Mouse (Mus musculus) limb, embryonic 10.5 days (tissue): ENCODE results near the gene Mmp24. TPM values are rescaled to one million over a fixed set of nuclear protein-coding genes. Genes with fewer than 3 reads are reported as not detected.
"Not testable (repeated sequence)": the region's sequence is repeated elsewhere in the genome, so short reads cannot be mapped to it uniquely, and the experiment has no call there.

Experiments used
- DNase-seq: peaks from one replicate; pipeline ENCODE4 v3.0.0-alpha.2; 2017; ENCODE audit warnings: low spot score
- H3K27ac ChIP-seq: fragments of 300-500 bp; sonication (generic); 2 replicates; pipeline ENCODE4 v1.5.1; 2016; ENCODE audit warnings: mild to moderate bottlenecking
- H3K27me3 ChIP-seq: fragments of 300-500 bp; sonication (generic); 2 replicates; pipeline ENCODE4 v1.6.1; 2016; ENCODE audit warnings: low read depth, mild to moderate bottlenecking; ENCODE audit not compliant: poor library complexity, severe bottlenecking
- H3K36me3 ChIP-seq: fragments of 300-500 bp; sonication (generic); 2 replicates; pipeline ENCODE4 v1.6.1; 2016; ENCODE audit warnings: mild to moderate bottlenecking, moderate library complexity
- H3K4me1 ChIP-seq: fragments of 300-500 bp; sonication (generic); 2 replicates; pipeline ENCODE4 v1.6.1; 2016
- H3K4me3 ChIP-seq: fragments of 300-500 bp; sonication (generic); 2 replicates; pipeline ENCODE4 v1.5.1; 2016; ENCODE audit warnings: mild to moderate bottlenecking, moderate library complexity
- H3K9me3 ChIP-seq: fragments of 300-500 bp; sonication (generic); replicated peaks from 2 replicates; pipeline ENCODE4 v1.6.1; 2016; ENCODE audit warnings: mild to moderate bottlenecking
- whole genome bisulfite sequencing: fragments of 180-500 bp; shearing (Covaris S2); methylation state at CpG from one replicate; pipeline ENCODE4 v1.1.7; 2016; 5-methylcytosine and 5-hydroxymethylcytosine counted together
- polyA plus RNA-seq: library from polyadenylated mRNA; unstranded; fragments of >200 nt; fragmentation: Nextera tagmentation; extraction: Ambion mirVana; gene quantifications from 2 replicates; pipeline ENCODE4 v1.2.1, GENCODE M21; 2016

The Mmp24 gene
- polyA plus RNA-seq, 1 experiment from 2014 or later: 0.05 TPM

DNA sequence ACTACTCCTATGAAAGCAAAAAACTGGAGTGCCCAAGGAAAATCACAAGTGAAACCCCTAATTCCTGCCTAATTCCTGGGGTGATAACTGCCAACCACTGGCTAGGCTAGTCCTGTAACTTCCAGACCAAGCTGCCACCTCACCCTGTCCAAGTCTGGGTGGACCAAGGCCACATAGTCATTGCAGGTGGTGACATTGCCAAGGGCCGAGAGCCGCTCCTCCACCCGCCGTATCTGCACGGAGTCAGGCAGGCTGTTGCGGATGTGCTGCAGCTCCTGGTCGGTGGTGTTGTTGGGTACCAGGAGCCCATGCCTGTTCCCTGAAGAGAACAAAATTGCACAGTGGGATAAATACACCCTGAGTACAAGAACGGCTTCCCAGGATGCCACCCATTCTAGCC is 48.6 kb downstream of the Mmp24 start:
- Histone ChIP-seq H3K4me1 (peaks cover 31% of the 10 kb centered on the region), H3K27me3 (no peaks in the 10 kb centered on the region), H3K4me3 (no peak overlapping the region), H3K36me3 (peaks cover 50% of the 10 kb centered on the region), H3K27ac (no peak overlapping the region), H3K9me3 (no peaks in the 10 kb centered on the region)
- 96% methylated on average over 8 of the region's 8 CpGs for WGBS
- DNase-seq: no peak

- 2% methylated on average over 52 of the region's 52 CpGs for WGBS
- Histone ChIP-seq H3K9me3 (no peaks in the 10 kb centered on the region), H3K27ac (peak overlapping the region; percentile 86), H3K36me3 (peaks cover 30% of the 10 kb centered on the region), H3K4me3 (peak overlapping the region; percentile 75), H3K4me1 (peaks cover 19% of the 10 kb centered on the region), H3K27me3 (no peaks in the 10 kb centered on the region)
- DNase-seq: peak; percentile 38
These were observed 50.9 kb downstream of the Mmp24 start for GRCm38 (mm10) chr2:155825904-155826629.

DNA sequence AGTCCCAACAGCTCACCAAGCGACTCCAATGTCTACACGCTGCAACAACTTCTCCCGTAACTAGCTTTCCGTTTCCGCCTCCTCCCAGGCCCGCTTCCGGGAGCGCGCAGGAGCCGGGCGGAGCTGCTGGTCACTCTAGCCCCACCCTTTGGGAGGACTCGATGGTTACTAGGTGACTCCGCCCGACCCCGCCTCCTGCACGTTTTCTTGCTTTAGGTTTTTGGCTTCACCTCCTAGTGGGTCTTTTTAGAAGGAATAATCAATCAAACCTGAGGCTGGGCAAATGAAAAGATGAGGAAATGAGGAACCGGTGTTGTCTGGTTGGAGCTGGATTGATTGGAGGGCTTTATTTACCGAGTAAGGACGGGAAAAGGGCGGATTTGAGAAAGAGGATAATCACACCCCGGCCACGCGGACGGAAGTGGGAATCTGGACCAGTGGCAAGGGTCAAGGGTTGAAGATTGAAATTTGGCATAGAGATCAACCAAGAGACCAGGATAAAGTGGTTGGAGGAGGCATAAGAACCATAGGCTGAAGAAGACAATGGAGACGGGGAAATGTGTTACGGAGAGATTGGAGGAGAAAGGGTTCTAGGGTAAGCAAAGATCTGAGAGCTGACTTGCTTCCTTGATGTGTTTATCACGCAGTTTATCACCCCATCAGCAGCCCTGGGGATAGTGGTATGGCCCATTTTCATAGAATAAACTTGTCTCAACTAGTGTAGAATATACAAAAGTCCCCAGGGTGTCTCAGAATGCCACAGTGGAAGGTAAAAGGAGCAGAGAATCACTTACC is 51.7 kb downstream of the Mmp24 start, which contains the start of gene Eif6:
Gene Eif6 (minus strand): TSS at position 296 of the 795 bp plus-strand sequence.
- 5% methylated on average over 27 of the region's 27 CpGs for WGBS
- Histone ChIP-seq H3K36me3 (peaks cover 24% of the 10 kb centered on the region), H3K4me1 (peaks cover 19% of the 10 kb centered on the region), H3K9me3 (no peaks in the 10 kb centered on the region), H3K27ac (peak within 1 kb of the TSS; percentile 86), H3K4me3 (peak within 1 kb of the TSS; percentile 75), H3K27me3 (no peaks in the 10 kb centered on the region)
- peak; percentile 94 for DNase-seq

DNA sequence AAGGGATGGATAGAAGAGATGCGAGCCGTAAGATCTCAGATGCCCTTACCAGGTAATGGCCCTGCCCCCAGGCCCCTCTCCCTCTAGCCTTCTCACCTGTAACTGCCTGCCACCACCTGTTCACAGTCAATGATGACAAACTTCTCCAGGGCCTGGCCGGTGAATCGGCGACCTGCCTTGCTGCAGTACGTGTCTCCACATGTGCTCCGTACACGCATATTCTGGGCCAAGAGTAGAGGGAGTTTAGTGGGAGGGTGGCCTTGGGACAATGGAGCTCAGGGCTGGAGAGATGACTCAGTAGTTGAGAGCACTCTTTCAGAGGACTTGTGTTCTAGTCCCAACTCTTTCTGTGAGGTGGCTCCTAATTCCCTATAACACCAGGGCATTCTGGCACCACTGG is 55.7 kb downstream of the Mmp24 start:
- Histone ChIP-seq H3K36me3 (no peaks in the 10 kb centered on the region), H3K4me1 (peaks cover 11% of the 10 kb centered on the region), H3K27ac (no peak overlapping the region), H3K9me3 (no peaks in the 10 kb centered on the region), H3K27me3 (no peaks in the 10 kb centered on the region), H3K4me3 (no peak overlapping the region)
- WGBS: 86% methylated on average over 8 of the region's 8 CpGs
- DNase-seq: no peak

GRCm38 (mm10) chr2:155831302-155831701 is 56.2 kb downstream of the Mmp24 start:
- WGBS: 65% methylated on average over 9 of the region's 9 CpGs
- Histone ChIP-seq H3K36me3 (no peaks in the 10 kb centered on the region), H3K27ac (no peak overlapping the region), H3K4me1 (peaks cover 11% of the 10 kb centered on the region), H3K27me3 (no peaks in the 10 kb centered on the region), H3K9me3 (no peaks in the 10 kb centered on the region), H3K4me3 (no peak overlapping the region)
- no peak for DNase-seq

DNA sequence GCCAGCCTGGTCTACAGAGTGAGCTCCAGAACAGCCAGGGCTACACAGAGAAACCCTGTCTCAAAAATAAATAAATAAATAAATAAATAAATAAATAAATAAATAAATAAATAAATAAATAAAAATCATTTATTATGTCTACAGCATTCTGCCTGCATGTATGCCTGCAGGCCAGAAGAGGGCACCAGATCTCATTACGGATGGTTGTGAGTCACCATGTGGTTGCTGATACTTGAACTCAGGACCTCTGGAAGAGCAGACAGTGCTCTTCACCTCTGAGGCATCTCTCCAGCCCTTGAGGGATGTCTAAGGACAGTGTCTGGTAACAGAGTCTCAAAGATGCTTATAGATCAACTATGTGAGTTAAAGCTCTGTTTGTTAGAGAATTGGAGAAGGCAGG is 56.9 kb downstream of the Mmp24 start:
- not testable (repeated sequence) for H3K4me1 ChIP-seq, H3K27ac ChIP-seq, H3K36me3 ChIP-seq, H3K27me3 ChIP-seq, DNase-seq, H3K9me3 ChIP-seq, H3K4me3 ChIP-seq
- 63% methylated on average over 1 of the region's 1 CpGs for WGBS

- 69% methylated on average over 9 of the region's 9 CpGs for WGBS
- no peak within 1 kb of the TSS for H3K27ac ChIP-seq
- no peaks in the 10 kb centered on the region for H3K27me3 ChIP-seq
- no peak for DNase-seq
- no peaks in the 10 kb centered on the region for H3K4me1 ChIP-seq
- H3K4me3 ChIP-seq: no peak within 1 kb of the TSS
- no peaks in the 10 kb centered on the region for H3K36me3 ChIP-seq
- H3K9me3 ChIP-seq: no peaks in the 10 kb centered on the region
These were observed 59.6 kb downstream of the Mmp24 start, which contains the start of gene Fam83c for GRCm38 (mm10) chr2:155834732-155835131. Gene Fam83c (minus strand): TSS chr2:155834854.

DNA sequence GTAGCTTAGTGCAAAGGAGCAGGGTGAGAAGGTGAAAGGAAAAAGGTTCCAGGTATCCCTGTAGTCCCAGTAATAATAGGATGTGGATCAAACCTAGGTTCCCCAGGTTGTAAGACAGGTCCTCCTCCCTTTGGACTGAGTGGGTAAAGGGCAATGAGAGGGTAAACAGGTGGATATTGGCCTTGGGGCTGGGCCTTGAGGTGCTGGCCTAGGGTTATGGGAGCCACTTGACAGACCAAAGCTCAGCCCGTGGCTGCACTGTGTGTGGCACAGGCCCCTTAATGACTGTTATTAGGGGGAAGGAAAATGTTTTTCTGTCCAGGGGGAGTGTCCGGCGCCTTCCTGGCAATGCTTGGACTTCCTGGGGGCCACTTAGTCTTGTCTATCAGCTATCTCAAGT is 62.8 kb downstream of the Mmp24 start:
- no peak overlapping the region for H3K4me3 ChIP-seq
- H3K4me1 ChIP-seq: no peaks in the 10 kb centered on the region
- 78% methylated on average over 3 of the region's 3 CpGs for WGBS
- DNase-seq: no peak
- no peaks in the 10 kb centered on the region for H3K9me3 ChIP-seq
- no peaks in the 10 kb centered on the region for H3K27me3 ChIP-seq
- no peaks in the 10 kb centered on the region for H3K36me3 ChIP-seq
- no peak overlapping the region for H3K27ac ChIP-seq

DNA sequence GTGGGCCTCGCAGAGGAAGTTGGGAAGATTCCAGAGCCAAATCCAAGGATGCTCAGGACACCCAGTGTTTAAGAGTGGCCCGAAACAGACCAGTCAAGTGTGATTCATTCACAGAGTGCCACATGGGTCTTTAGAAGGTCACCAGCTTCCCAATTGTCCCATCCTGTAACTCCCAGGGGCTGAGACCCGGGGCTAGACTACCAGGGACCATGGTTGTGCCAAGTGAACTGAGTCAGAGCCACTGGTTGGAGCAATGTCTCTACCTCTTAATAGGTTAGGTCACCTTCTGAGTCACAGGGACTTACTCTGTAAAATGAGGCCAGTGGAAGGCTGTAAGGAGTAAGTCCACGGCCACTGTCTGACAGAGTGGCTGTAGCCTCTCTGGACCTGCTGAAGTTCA is 63.8 kb downstream of the Mmp24 start:
- 88% methylated on average over 4 of the region's 4 CpGs for WGBS

DNA sequence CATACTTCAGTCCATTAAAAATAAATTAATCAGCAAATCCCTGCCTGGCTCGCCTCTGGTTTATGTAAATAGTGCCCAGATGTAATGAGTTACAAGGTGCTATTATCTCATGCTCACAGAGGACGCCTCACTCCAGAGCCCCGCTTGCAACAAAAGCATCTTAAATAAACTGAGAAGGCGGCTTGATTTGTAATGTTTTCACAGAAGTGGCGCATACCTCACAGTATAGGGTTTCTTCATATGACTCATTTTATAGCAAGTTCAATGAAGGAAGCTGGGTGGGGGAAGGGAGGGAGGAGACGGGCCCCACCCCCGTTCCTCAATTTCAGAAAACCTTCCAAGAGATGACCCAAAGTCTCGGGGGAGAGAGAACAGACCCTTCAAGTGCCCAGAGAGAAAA is 71.8 kb downstream of the Mmp24 start:
- Histone ChIP-seq H3K4me3 (no peak overlapping the region), H3K9me3 (no peaks in the 10 kb centered on the region), H3K4me1 (no peaks in the 10 kb centered on the region), H3K27me3 (no peaks in the 10 kb centered on the region), H3K27ac (no peak overlapping the region), H3K36me3 (peaks cover 72% of the 10 kb centered on the region)
- no peak for DNase-seq
- 84% methylated on average over 8 of the region's 8 CpGs for WGBS

More for the DNA sequence above, 63.8 kb downstream of the Mmp24 start:
- H3K27me3 ChIP-seq: no peaks in the 10 kb centered on the region
- H3K27ac ChIP-seq: no peak overlapping the region
- no peaks in the 10 kb centered on the region for H3K4me1 ChIP-seq
- no peak for DNase-seq
- H3K4me3 ChIP-seq: no peak overlapping the region
- no peaks in the 10 kb centered on the region for H3K36me3 ChIP-seq
- no peaks in the 10 kb centered on the region for H3K9me3 ChIP-seq

DNA sequence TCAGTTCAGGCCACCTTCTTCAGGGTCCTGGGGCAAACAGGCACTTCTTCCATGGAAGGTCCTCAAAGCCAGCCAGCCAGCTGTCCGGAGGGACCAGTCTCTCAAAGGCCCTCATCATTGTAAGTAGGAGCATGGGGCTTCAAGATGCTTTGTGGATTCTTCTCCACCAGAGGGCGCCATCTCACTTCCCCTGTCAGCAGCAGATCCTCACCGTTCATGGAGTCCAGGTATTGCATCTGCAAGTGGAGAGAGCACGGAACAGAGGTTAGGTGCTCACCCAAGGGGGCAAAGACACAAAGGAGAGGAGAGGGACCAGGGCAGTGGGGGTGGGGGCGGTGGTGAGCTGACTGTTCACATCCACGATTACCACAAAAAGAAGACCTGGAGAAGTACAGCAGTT is 73.1 kb downstream of the Mmp24 start:
- peaks cover 86% of the 10 kb centered on the region for H3K36me3 ChIP-seq
- 43% methylated on average over 6 of the region's 6 CpGs for WGBS
- H3K9me3 ChIP-seq: no peaks in the 10 kb centered on the region
- peak; percentile 88 for DNase-seq
- no peaks in the 10 kb centered on the region for H3K4me1 ChIP-seq
- H3K4me3 ChIP-seq: no peak overlapping the region
- H3K27ac ChIP-seq: no peak overlapping the region
- H3K27me3 ChIP-seq: no peaks in the 10 kb centered on the region

- Histone ChIP-seq H3K27ac (no peak overlapping the region), H3K9me3 (no peaks in the 10 kb centered on the region), H3K4me3 (no peak overlapping the region), H3K27me3 (no peaks in the 10 kb centered on the region), H3K4me1 (no peaks in the 10 kb centered on the region), H3K36me3 (peaks cover 98% of the 10 kb centered on the region)
- no peak for DNase-seq
- 66% methylated on average over 7 of the region's 7 CpGs for WGBS
These were observed 74.3 kb downstream of the Mmp24 start for GRCm38 (mm10) chr2:155849464-155849863.

DNA sequence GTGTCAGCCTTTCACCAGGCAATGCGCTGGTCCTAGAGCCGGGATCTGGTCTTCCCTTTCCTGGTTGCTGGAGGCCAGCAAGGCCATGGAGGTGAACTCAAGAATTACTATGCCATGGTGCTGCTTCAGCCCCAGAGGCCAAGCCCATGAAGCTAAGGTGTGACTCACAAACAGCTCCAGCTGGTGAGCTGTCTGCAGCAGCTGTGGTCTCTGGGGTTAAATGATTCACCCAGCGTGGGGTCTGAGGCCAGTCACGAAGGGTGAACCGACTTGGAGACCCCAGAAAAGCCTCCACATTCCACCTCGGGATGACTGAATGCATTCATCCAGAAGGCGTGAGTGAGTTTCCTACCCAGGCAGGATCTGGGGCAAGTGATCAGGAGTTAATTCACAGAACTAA is 75.0 kb downstream of the Mmp24 start:
- H3K27me3 ChIP-seq: no peaks in the 10 kb centered on the region
- H3K36me3 ChIP-seq: peaks cover 92% of the 10 kb centered on the region
- WGBS: 85% methylated on average over 7 of the region's 7 CpGs
- peak overlapping the region; percentile 3; the same call in 1 of the 2 replicates for H3K27ac ChIP-seq
- no peak for DNase-seq
- no peaks in the 10 kb centered on the region for H3K4me1 ChIP-seq
- H3K9me3 ChIP-seq: no peaks in the 10 kb centered on the region
- H3K4me3 ChIP-seq: no peak overlapping the region
